Mouse (Mus musculus) macrophage (primary cell): ENCODE measurements around the gene F12. TPM values are rescaled to one million over a fixed set of nuclear protein-coding genes. Genes with fewer than 3 reads are reported as not detected.

ENCODE experiments used
- H3K27ac ChIP-seq: fragments of 350-480 bp; formaldehyde crosslinking; 2 replicates; pipeline ENCODE4 v1.9.0; 2021
- H3K36me3 ChIP-seq: fragments of 350-480 bp; formaldehyde crosslinking; 2 replicates; pipeline ENCODE4 v1.9.0; 2021; ENCODE audit errors: inconsistent target
- H3K4me3 ChIP-seq: fragments of 350-480 bp; formaldehyde crosslinking; 2 replicates; pipeline ENCODE4 v1.9.0; 2021; ENCODE audit errors: inconsistent target
- H3K79me2 ChIP-seq: fragments of 350-480 bp; formaldehyde crosslinking; 2 replicates; pipeline ENCODE4 v1.9.0; 2021; ENCODE audit errors: inconsistent target
- WGBS: methylation state at CpG from one replicate; pipeline ENCODE4 v1.1.7; 2026; ENCODE audit warnings: inconsistent platforms; ENCODE audit not compliant: missing documents; 5-methylcytosine and 5-hydroxymethylcytosine counted together
- polyA plus RNA-seq: library from polyadenylated mRNA; stranded (reverse); fragments of 250-400 nt; gene quantifications from 3 replicates; pipeline ENCODE4 v1.2.4, GENCODE M21; 2018; ENCODE audit warnings: inconsistent platforms

The F12 gene
- polyA plus RNA-seq, 1 experiment from 2014 or later = not detected

GRCm38 (mm10) chr13:55390644-55391043, 35.9 kb downstream of the F12 start:
- H3K79me2 ChIP-seq = no peaks in the 10 kb centered on the region
- 83% methylated on average over 3 of the region's 3 CpGs for WGBS
- H3K4me3 ChIP-seq = no peak overlapping the region
- H3K36me3 ChIP-seq = peaks cover 5% of the 10 kb centered on the region
- no peak overlapping the region for H3K27ac ChIP-seq

- WGBS = 96% methylated on average over 4 of the region's 4 CpGs
- Histone ChIP-seq H3K79me2 (peaks cover 4% of the 10 kb centered on the region; the same call in 1 of the 2 replicates), H3K4me3 (no peak overlapping the region), H3K36me3 (peaks cover 77% of the 10 kb centered on the region), H3K27ac (no peak overlapping the region)
Observed at GRCm38 (mm10) chr13:55381790-55382189, 44.8 kb downstream of the F12 start.

- peaks cover 56% of the 10 kb centered on the region for H3K36me3 ChIP-seq
- 96% methylated on average over 30 of the region's 32 CpGs for WGBS
Observed at GRCm38 (mm10) chr13:55378907-55379580, 47.5 kb downstream of the F12 start.

GRCm38 (mm10) chr13:55375877-55376276, 50.7 kb downstream of the F12 start:
- Histone ChIP-seq H3K4me3 (no peak overlapping the region), H3K79me2 (peaks cover 56% of the 10 kb centered on the region), H3K27ac (no peak overlapping the region), H3K36me3 (peaks cover 26% of the 10 kb centered on the region)
- 83% methylated on average over 2 of the region's 2 CpGs for WGBS

More at GRCm38 (mm10) chr13:55378907-55379580, 47.5 kb downstream of the F12 start:
- no peak overlapping the region for H3K4me3 ChIP-seq
- H3K27ac ChIP-seq = no peak overlapping the region
- H3K79me2 ChIP-seq = peaks cover 24% of the 10 kb centered on the region

GRCm38 (mm10) chr13:55374206-55374924, 52.2 kb downstream of the F12 start:
- H3K79me2 ChIP-seq = peaks cover 68% of the 10 kb centered on the region
- H3K27ac ChIP-seq = no peak overlapping the region
- peaks cover 10% of the 10 kb centered on the region for H3K36me3 ChIP-seq
- no peak overlapping the region for H3K4me3 ChIP-seq
- WGBS = 98% methylated on average over 6 of the region's 6 CpGs

GRCm38 (mm10) chr13:55371740-55372139, 54.9 kb downstream of the F12 start:
- WGBS = 80% methylated on average over 5 of the region's 5 CpGs
- no peak overlapping the region for H3K4me3 ChIP-seq
- peaks cover 64% of the 10 kb centered on the region for H3K79me2 ChIP-seq
- H3K27ac ChIP-seq = no peak overlapping the region
- no peaks in the 10 kb centered on the region for H3K36me3 ChIP-seq

- Histone ChIP-seq H3K36me3 (no peaks in the 10 kb centered on the region), H3K79me2 (peaks cover 64% of the 10 kb centered on the region), H3K4me3 (peak overlapping the region; percentile 73; the same call in 1 of the 2 replicates), H3K27ac (0 out of 2 replicates have a peak overlapping the region, but pooled peaks have one; percentile 94)
- 75% methylated on average over 8 of the region's 8 CpGs for WGBS
Observed at GRCm38 (mm10) chr13:55371007-55371681, 55.4 kb downstream of the F12 start.

GRCm38 (mm10) chr13:55370234-55370633, 56.4 kb downstream of the F12 start:
- H3K36me3 ChIP-seq = no peaks in the 10 kb centered on the region
- 4% methylated on average over 2 of the region's 3 CpGs for WGBS
- H3K4me3 ChIP-seq = peak overlapping the region; percentile 73
- H3K79me2 ChIP-seq = peaks cover 56% of the 10 kb centered on the region
- peak overlapping the region; percentile 94 for H3K27ac ChIP-seq

- peak within 1 kb of the TSS; percentile 94 for H3K27ac ChIP-seq
- H3K79me2 ChIP-seq = peaks cover 50% of the 10 kb centered on the region
- peak within 1 kb of the TSS; percentile 73 for H3K4me3 ChIP-seq
- WGBS = 0% methylated on average over 11 of the region's 13 CpGs
- no peaks in the 10 kb centered on the region for H3K36me3 ChIP-seq
Observed at GRCm38 (mm10) chr13:55369531-55370114, 57.0 kb downstream of the F12 start, which contains the start of gene Rgs14. Rgs14 (plus strand) TSS chr13:55369732.

- Histone ChIP-seq H3K79me2 (peaks cover 38% of the 10 kb centered on the region), H3K4me3 (no peak overlapping the region), H3K36me3 (no peaks in the 10 kb centered on the region), H3K27ac (no peak overlapping the region)
- 82% methylated on average over 7 of the region's 7 CpGs for WGBS
Observed at GRCm38 (mm10) chr13:55368401-55368800, 58.2 kb downstream of the F12 start.

Other genes with a start within 250 kb of the F12 start
- 26.6 to 37.3 TPM (median 28.9 TPM) in 3 replicates for gene Nsd1, start 217.0 kb downstream of the F12 start, polyA plus RNA-seq
- 183 to 228 TPM (median 200 TPM) in 3 replicates for gene Prelid1, start 106.3 kb downstream of the F12 start, polyA plus RNA-seq
- gene Rab24, start 104.8 kb downstream of the F12 start, polyA plus RNA-seq = 34.9 to 62.7 TPM (median 47.3 TPM) in 3 replicates
- gene Mxd3, start 97.0 kb downstream of the F12 start, polyA plus RNA-seq = 0.43 to 1.1 TPM in 2 of 3 replicates, not detected in the other
- gene Lman2, start 64.0 kb downstream of the F12 start, polyA plus RNA-seq = 69.2 to 91.5 TPM (median 78.4 TPM) in 3 replicates
- 3.6 to 11.3 TPM (median 8.4 TPM) in 3 replicates for gene Rgs14, start 57.1 kb downstream of the F12 start, polyA plus RNA-seq
- not detected in 3 replicates for gene Slc34a1, start 28.6 kb downstream of the F12 start, polyA plus RNA-seq
- not detected in 3 replicates for gene Pfn3, start 11.6 kb downstream of the F12 start, polyA plus RNA-seq
- 8.4 to 12.3 TPM (median 10.1 TPM) in 3 replicates for gene Grk6, start 18.3 kb upstream of the F12 start, polyA plus RNA-seq
- gene Prr7, start 37.5 kb upstream of the F12 start, polyA plus RNA-seq = 0.27 TPM in 1 of 3 replicates, not detected in the others
- 0.10 TPM in 1 of 3 replicates, not detected in the others for gene Dbn1, start 61.3 kb upstream of the F12 start, polyA plus RNA-seq
- gene Pdlim7, start 86.9 kb upstream of the F12 start, polyA plus RNA-seq = 0.40 to 3.3 TPM (median 0.44 TPM) in 3 replicates
- gene Dok3, start 102.5 kb upstream of the F12 start, polyA plus RNA-seq = 6.1 to 22.8 TPM (median 15.9 TPM) in 3 replicates
- 26.5 to 32.5 TPM (median 27.1 TPM) in 3 replicates for gene Ddx41, start 109.9 kb upstream of the F12 start, polyA plus RNA-seq
- gene Fam193b, start 144.3 kb upstream of the F12 start, polyA plus RNA-seq = 11.7 to 25.1 TPM (median 12.9 TPM) in 3 replicates
- gene Tmed9, start 146.9 kb upstream of the F12 start, polyA plus RNA-seq = 100 to 185 TPM (median 135 TPM) in 3 replicates
- gene B4galt7, start 173.1 kb upstream of the F12 start, polyA plus RNA-seq = 11.0 to 27.4 TPM (median 23.7 TPM) in 3 replicates
- 34.6 to 38.5 TPM (median 35.0 TPM) in 3 replicates for gene Caml, start 196.2 kb upstream of the F12 start, polyA plus RNA-seq
- 30.1 to 38.6 TPM (median 34.6 TPM) in 3 replicates for gene Ddx46, start 208.2 kb upstream of the F12 start, polyA plus RNA-seq